Comparison of ENCODE assay signal across 7 mouse cellular contexts in the genomic region with DNA sequence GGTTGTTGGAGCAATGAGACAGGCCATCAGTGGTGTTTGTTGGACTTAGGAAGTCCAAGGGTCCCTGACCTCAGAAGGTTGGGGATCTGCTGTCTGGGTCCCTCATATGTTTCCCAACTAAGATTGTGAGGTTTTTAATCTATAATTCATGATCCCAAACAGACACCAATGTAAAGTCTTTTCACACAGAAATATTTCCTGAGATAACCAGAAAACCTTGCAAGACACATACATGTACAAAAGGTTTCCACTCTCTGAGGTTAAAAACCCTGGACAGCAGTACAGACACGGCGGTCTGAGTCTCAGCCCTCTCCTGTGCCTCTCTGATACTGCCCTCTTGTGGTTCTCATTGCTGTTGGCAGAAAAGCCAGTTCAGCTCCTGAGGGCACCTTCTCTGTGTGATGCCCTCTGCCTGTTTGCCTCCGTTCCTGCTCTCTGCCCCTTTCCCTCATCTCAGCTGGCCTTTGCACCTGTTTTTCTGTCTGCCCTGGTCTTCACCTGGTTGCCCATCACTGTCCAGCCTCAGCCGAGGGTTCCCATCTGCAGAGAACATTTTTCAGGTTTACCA. TPM values are rescaled to one million over a fixed set of nuclear protein-coding genes. Genes with fewer than 3 reads are reported as not detected.
DNase-seq lines count a peak whose midpoint lies in the region; ATAC-seq lines count a peak whose summit lies in the region.

No protein-coding gene starts in this region.

- peak; percentile 91 for ATAC-seq in megakaryocyte progenitor cell, adult 5-6 weeks (replicated peaks; ENCODE audit: poor library complexity)

- DNase-seq in T-cell, adult 2 months (ENCODE audit: low spot score) = peak; percentile 44
- peak; percentile 50 to 70 for DNase-seq in cerebellum, adult 18-20 months
- DNase-seq in forelimb bud, embryonic 11.5 days (ENCODE audit: low read depth, low spot score) = peak; percentile 61
- peak; percentile 24 for DNase-seq in hindlimb bud, embryonic 11.5 days (ENCODE audit: extremely low spot score, low read depth, low spot score)
- peak; percentile 31 for DNase-seq in left cerebral cortex, adult 11 months (ENCODE audit: low spot score)
- DNase-seq in right cerebral cortex, adult 2 months (ENCODE audit: low spot score in 2 of 2) = peak; percentile 53 to 69

RNA-seq across cellular contexts. Expression of gene Trmt10b, which starts 16.9 kb away (rescaled TPM):
- 17.3 TPM in 2 replicates for total RNA-seq in megakaryocyte progenitor cell, adult 5-6 weeks (2015)
- total RNA-seq in megakaryocyte progenitor cell, adult 5-6 weeks (2017) = 21.9 and 25.7 TPM in 2 replicates

Comparison
In these comparisons a context has a peak if more than half of its experiments do, and no peak if none do; other contexts are left out.
1. Peak in every context shown above with its lines: DNase-seq and ATAC-seq.